Comparison of ENCODE assay signal across 13 mouse cellular contexts in genomic region chr16:25952005-25952404, GRCm38 (mm10).
DNase-seq lines count a peak whose midpoint lies in the region; ATAC-seq and TF ChIP-seq lines count a peak whose summit lies in the region.
"Had no signal": no experiment of that assay in that cellular context is flagged by ENCODE, and none has a peak within 500 bp of the region (broad histone marks: within the 10 kb centered on the region; RNA-seq: fewer than 3 reads in every experiment).

No protein-coding gene starts in this region.

- no peaks in the 10 kb centered on the region for H3K36me3 ChIP-seq in heart, embryonic 12.5 days
- no peaks in the 10 kb centered on the region for H3K36me3 ChIP-seq in liver, adult 2 months (ENCODE audit: control insufficient read depth, insufficient read depth, low read length)
- H3K36me3 ChIP-seq in liver, embryonic 12.5 days, result no peaks in the 10 kb centered on the region
- H3K36me3 ChIP-seq in thymus, adult 2 months (ENCODE audit: control insufficient read depth, insufficient read depth, low read length), result no peaks in the 10 kb centered on the region
- H3K36me3 ChIP-seq: G1E had no signal

- 68% methylated on average over 2 of the region's 2 CpGs for WGBS in heart, embryonic 12.5 days
- WGBS in liver, adult 2 months, result 68% methylated on average over 2 of the region's 2 CpGs
- 57% methylated on average over 2 of the region's 2 CpGs for WGBS in liver, embryonic 12.5 days (ENCODE audit: insufficient replicate concordance)
- WGBS in thymus, adult 2 months, result 56% methylated on average over 2 of the region's 2 CpGs

- no peak overlapping the region for H3K4me2 ChIP-seq in heart, embryonic 12.5 days
- no peak overlapping the region for H3K4me2 ChIP-seq in liver, embryonic 12.5 days
- H3K4me2 ChIP-seq: liver, embryonic 11.5 days had no signal

- H3K4me1 ChIP-seq in heart, embryonic 12.5 days (replicated peaks), result no peaks in the 10 kb centered on the region
- H3K4me1 ChIP-seq in liver, adult 2 months (ENCODE audit: control insufficient read depth, insufficient read depth, low read length), result peaks cover 3% of the 10 kb centered on the region
- no peaks in the 10 kb centered on the region for H3K4me1 ChIP-seq in liver, embryonic 12.5 days
- H3K4me1 ChIP-seq in thymus, adult 2 months (replicated peaks; ENCODE audit: control insufficient read depth, insufficient read depth, low read length), result no peaks in the 10 kb centered on the region

- TF ChIP-seq POLR2A in liver, adult 2 months (IDR thresholded peaks at IDR 0.05; ENCODE audit: extremely low read depth, insufficient read depth, low read length), result no peak
- TF ChIP-seq POLR2A in thymus, adult 2 months (IDR thresholded peaks at IDR 0.05; ENCODE audit: control insufficient read depth, extremely low read depth, insufficient read depth, low read length, poor library complexity), result no peak

- TF ChIP-seq CTCF in liver, adult 2 months (IDR thresholded peaks at IDR 0.05; ENCODE audit: low read depth, low read length), result peak; percentile 51
- TF ChIP-seq CTCF in thymus, adult 2 months (IDR thresholded peaks at IDR 0.05; ENCODE audit: borderline replicate concordance, control insufficient read depth, extremely low read depth, insufficient read depth, low read length, poor library complexity), result no peak

- H3K27me3 ChIP-seq in heart, embryonic 12.5 days (replicated peaks), result peaks cover 6% of the 10 kb centered on the region; the same call in 1 of the 2 replicates
- H3K27me3 ChIP-seq in liver, adult 2 months (ENCODE audit: control insufficient read depth, insufficient read depth, low read length), result no peaks in the 10 kb centered on the region
- H3K27me3 ChIP-seq in liver, embryonic 12.5 days (replicated peaks), result no peaks in the 10 kb centered on the region
- no peaks in the 10 kb centered on the region for H3K27me3 ChIP-seq in thymus, adult 2 months (ENCODE audit: control insufficient read depth, insufficient read depth, low read length)

- H3K9me3 ChIP-seq in heart, embryonic 12.5 days (replicated peaks), result no peaks in the 10 kb centered on the region
- no peaks in the 10 kb centered on the region for H3K9me3 ChIP-seq in liver, embryonic 12.5 days (replicated peaks)

- no peak overlapping the region for H3K9ac ChIP-seq in heart, embryonic 12.5 days
- H3K9ac ChIP-seq in liver, adult 2 months (ENCODE audit: low read depth, low read length), result no peak overlapping the region
- no peak overlapping the region for H3K9ac ChIP-seq in liver, embryonic 12.5 days

- peak; percentile 15 for DNase-seq in heart, adult 8-10 months (ENCODE audit: low spot score)
- DNase-seq in liver, adult 2 months (ENCODE audit: extremely low read depth, low read depth, low spot score), result peak; percentile 41
- peak; percentile 81 for DNase-seq in adipocyte (ENCODE audit: low spot score)
- DNase-seq in kidney, postnatal 4 days, result peak; percentile 61 to 70
- DNase-seq in thymus, adult 2 months, result no peak
- DNase-seq: adrenal gland, postnatal 14 days; cerebellum, adult 8-10 months; thymus, postnatal 25 days had no signal

- H3K27ac ChIP-seq in heart, embryonic 12.5 days (ENCODE audit: poor library complexity, severe bottlenecking), result no peak overlapping the region
- no peak overlapping the region for H3K27ac ChIP-seq in liver, adult 2 months (replicated peaks; ENCODE audit: insufficient read depth, low read depth, low read length)
- no peak overlapping the region for H3K27ac ChIP-seq in liver, embryonic 12.5 days
- H3K27ac ChIP-seq in thymus, adult 2 months (ENCODE audit: control insufficient read depth, insufficient read depth, low read length), result no peak overlapping the region

- H3K4me3 ChIP-seq in heart, embryonic 12.5 days, result no peak overlapping the region
- no peak overlapping the region for H3K4me3 ChIP-seq in liver, adult 2 months (ENCODE audit: insufficient read depth, low read depth, low read length)
- no peak overlapping the region for H3K4me3 ChIP-seq in liver, embryonic 12.5 days
- H3K4me3 ChIP-seq in thymus, adult 2 months (ENCODE audit: control insufficient read depth, insufficient read depth, low read length), result no peak overlapping the region

- no peak for ATAC-seq in heart, embryonic 12.5 days (ENCODE audit: insufficient number of reproducible peaks, low FRiP score)
- ATAC-seq in liver, embryonic 12.5 days, result no peak
- ATAC-seq: midbrain, embryonic 16.5 days had no signal

- H3K79me2 ChIP-seq in liver, adult 2 months (ENCODE audit: control insufficient read depth, insufficient read depth, low read length), result no peaks in the 10 kb centered on the region
